In genomic region chr4:95007759-95008158, GRCm38 (mm10) we compare ENCODE assay signal across 9 mouse cellular contexts. TPM values are rescaled to one million over a fixed set of nuclear protein-coding genes. Genes with fewer than 3 reads are reported as not detected.
DNase-seq lines count a peak whose midpoint lies in the region; ATAC-seq lines count a peak whose summit lies in the region.
"Had no signal": no experiment of that assay in that cellular context is flagged by ENCODE, and none has a peak within 500 bp of the region (broad histone marks: within the 10 kb centered on the region; RNA-seq: fewer than 3 reads in every experiment).

No protein-coding gene starts in this region.

- ATAC-seq in forebrain, embryonic 12.5 days (ENCODE audit: low FRiP score), result peak; percentile 12; the same call in 1 of the 2 replicates
- peak; percentile 52; the same call in 1 of the 2 replicates for ATAC-seq in neural tube, embryonic 12.5 days (ENCODE audit: low FRiP score, low read depth)
- ATAC-seq in hindbrain, embryonic 16.5 days, result peak; percentile 45
- ATAC-seq in kidney, embryonic 14.5 days (ENCODE audit: low FRiP score, low TSS enrichment), result no peak
- no peak for ATAC-seq in megakaryocyte progenitor cell, adult 5-6 weeks (replicated peaks; ENCODE audit: poor library complexity)

- no peaks in the 10 kb centered on the region for H3K9me3 ChIP-seq in forebrain, embryonic 12.5 days
- H3K9me3 ChIP-seq in forebrain, embryonic 10.5 days, result no peaks in the 10 kb centered on the region
- H3K9me3 ChIP-seq in neural tube, embryonic 12.5 days, result no peaks in the 10 kb centered on the region
- no peaks in the 10 kb centered on the region for H3K9me3 ChIP-seq in hindbrain, embryonic 16.5 days (ENCODE audit: control insufficient read depth, low read length)
- H3K9me3 ChIP-seq in kidney, embryonic 14.5 days (ENCODE audit: control insufficient read depth, low read length), result no peaks in the 10 kb centered on the region

- H3K27me3 ChIP-seq in forebrain, embryonic 12.5 days, result no peaks in the 10 kb centered on the region
- no peaks in the 10 kb centered on the region for H3K27me3 ChIP-seq in forebrain, embryonic 10.5 days (ENCODE audit: poor library complexity, severe bottlenecking)
- H3K27me3 ChIP-seq in neural tube, embryonic 12.5 days (replicated peaks), result no peaks in the 10 kb centered on the region
- H3K27me3 ChIP-seq in hindbrain, embryonic 16.5 days (replicated peaks; ENCODE audit: control insufficient read depth, insufficient read depth, low read length), result no peaks in the 10 kb centered on the region
- no peaks in the 10 kb centered on the region for H3K27me3 ChIP-seq in kidney, embryonic 14.5 days (ENCODE audit: control insufficient read depth, insufficient read depth, low read length)

- H3K9ac ChIP-seq in forebrain, embryonic 12.5 days, result no peak overlapping the region
- H3K9ac ChIP-seq in neural tube, embryonic 12.5 days, result no peak overlapping the region
- H3K9ac ChIP-seq in hindbrain, embryonic 16.5 days (ENCODE audit: low read depth, low read length), result no peak overlapping the region
- H3K9ac ChIP-seq in kidney, embryonic 14.5 days (ENCODE audit: low read depth, low read length), result no peak overlapping the region

- no peaks in the 10 kb centered on the region for H3K36me3 ChIP-seq in forebrain, embryonic 12.5 days (replicated peaks)
- no peaks in the 10 kb centered on the region for H3K36me3 ChIP-seq in forebrain, embryonic 10.5 days (replicated peaks)
- H3K36me3 ChIP-seq in neural tube, embryonic 12.5 days, result no peaks in the 10 kb centered on the region
- H3K36me3 ChIP-seq in hindbrain, embryonic 16.5 days (ENCODE audit: control insufficient read depth, insufficient read depth, low read length), result no peaks in the 10 kb centered on the region
- no peaks in the 10 kb centered on the region for H3K36me3 ChIP-seq in kidney, embryonic 14.5 days (ENCODE audit: control insufficient read depth, insufficient read depth, low read length)

- DNase-seq in forebrain, embryonic 10.5 days (ENCODE audit: extremely low spot score, low spot score), result no peak
- no peak for DNase-seq in neural tube, embryonic 10.5 days (ENCODE audit: extremely low spot score, low spot score)
- no peak for DNase-seq in frontal cortex, postnatal 36 days (ENCODE audit: low spot score in 2 of 2)

- H3K4me2 ChIP-seq in forebrain, embryonic 12.5 days, result no peak overlapping the region
- H3K4me2 ChIP-seq in neural tube, embryonic 12.5 days (replicated peaks), result no peak overlapping the region
- no peak overlapping the region for H3K4me2 ChIP-seq in hindbrain, embryonic 16.5 days (ENCODE audit: low read length)
- H3K4me2 ChIP-seq in kidney, embryonic 14.5 days (replicated peaks; ENCODE audit: low read depth, low read length), result no peak overlapping the region

- 53% methylated on average over 8 of the region's 8 CpGs for WGBS in forebrain, embryonic 12.5 days
- 68% methylated on average over 8 of the region's 8 CpGs for WGBS in forebrain, embryonic 10.5 days
- 55% methylated on average over 8 of the region's 8 CpGs for WGBS in neural tube, embryonic 12.5 days
- WGBS in hindbrain, embryonic 16.5 days, result 61% methylated on average over 8 of the region's 8 CpGs
- WGBS in kidney, embryonic 14.5 days, result 39% methylated on average over 8 of the region's 8 CpGs

- H3K4me1 ChIP-seq in forebrain, embryonic 12.5 days, result no peaks in the 10 kb centered on the region
- no peaks in the 10 kb centered on the region for H3K4me1 ChIP-seq in forebrain, embryonic 10.5 days
- no peaks in the 10 kb centered on the region for H3K4me1 ChIP-seq in neural tube, embryonic 12.5 days
- peaks cover 2% of the 10 kb centered on the region; the same call in 1 of the 2 replicates for H3K4me1 ChIP-seq in hindbrain, embryonic 16.5 days (ENCODE audit: control insufficient read depth, insufficient read depth, low read depth, low read length)
- H3K4me1 ChIP-seq in kidney, embryonic 14.5 days (ENCODE audit: control insufficient read depth, insufficient read depth, low read length), result no peaks in the 10 kb centered on the region

- H3K4me3 ChIP-seq in forebrain, embryonic 12.5 days (replicated peaks), result no peak overlapping the region
- H3K4me3 ChIP-seq in forebrain, embryonic 10.5 days, result no peak overlapping the region
- H3K4me3 ChIP-seq in neural tube, embryonic 12.5 days, result no peak overlapping the region
- no peak overlapping the region for H3K4me3 ChIP-seq in hindbrain, embryonic 16.5 days (ENCODE audit: low read length)
- no peak overlapping the region for H3K4me3 ChIP-seq in kidney, embryonic 14.5 days (ENCODE audit: low read length)
- H3K4me3 ChIP-seq: erythroblast, embryonic 14.5 days had no signal

- no peak overlapping the region for H3K27ac ChIP-seq in forebrain, embryonic 12.5 days
- no peak overlapping the region for H3K27ac ChIP-seq in forebrain, embryonic 10.5 days
- H3K27ac ChIP-seq in neural tube, embryonic 12.5 days, result no peak overlapping the region
- H3K27ac ChIP-seq in hindbrain, embryonic 16.5 days (ENCODE audit: low read depth, low read length), result no peak overlapping the region
- H3K27ac ChIP-seq in kidney, embryonic 14.5 days (ENCODE audit: low read depth, low read length), result no peak overlapping the region

RNA-seq across cellular contexts. Expression of gene Mysm1, which starts 28.9 kb away (rescaled TPM):
- 33.6 and 34.8 TPM in 2 replicates for polyA plus RNA-seq in forebrain, embryonic 12.5 days (2016; fragmentation: Nextera tagmentation; extraction: Ambion mirVana)
- polyA plus RNA-seq in forebrain, embryonic 10.5 days (2016; fragmentation: Nextera tagmentation; extraction: Ambion mirVana), result 24.6 and 27.6 TPM in 2 replicates
- polyA plus RNA-seq in neural tube, embryonic 12.5 days (2016; fragmentation: Nextera tagmentation; extraction: Ambion mirVana), result 30.1 and 33.0 TPM in 2 replicates
- 22.4 and 22.5 TPM in 2 replicates for polyA plus RNA-seq in hindbrain, embryonic 16.5 days (2015; fragmentation: Nextera tagmentation; extraction: Ambion mirVana)
- 24.8 and 41.1 TPM in 2 replicates for polyA plus RNA-seq in kidney, embryonic 14.5 days (2014; fragmentation: Nextera tagmentation; extraction: Ambion mirVana)
- total RNA-seq in megakaryocyte progenitor cell, adult 5-6 weeks (2015), result 28.9 and 32.6 TPM in 2 replicates
- 31.4 and 41.7 TPM in 2 replicates for total RNA-seq in megakaryocyte progenitor cell, adult 5-6 weeks (2017)

RNA-seq across cellular contexts. Expression of gene Jun, which starts 44.3 kb away (rescaled TPM):
- polyA plus RNA-seq in forebrain, embryonic 12.5 days (2016; fragmentation: Nextera tagmentation; extraction: Ambion mirVana), result 101 and 107 TPM in 2 replicates
- 74.2 and 82.9 TPM in 2 replicates for polyA plus RNA-seq in forebrain, embryonic 10.5 days (2016; fragmentation: Nextera tagmentation; extraction: Ambion mirVana)
- polyA plus RNA-seq in neural tube, embryonic 12.5 days (2016; fragmentation: Nextera tagmentation; extraction: Ambion mirVana), result 104 and 109 TPM in 2 replicates
- polyA plus RNA-seq in hindbrain, embryonic 16.5 days (2015; fragmentation: Nextera tagmentation; extraction: Ambion mirVana), result 62.9 and 63.7 TPM in 2 replicates
- 24.0 and 30.2 TPM in 2 replicates for polyA plus RNA-seq in kidney, embryonic 14.5 days (2014; fragmentation: Nextera tagmentation; extraction: Ambion mirVana)
- 64.6 and 106 TPM in 2 replicates for total RNA-seq in megakaryocyte progenitor cell, adult 5-6 weeks (2015)
- total RNA-seq in megakaryocyte progenitor cell, adult 5-6 weeks (2017), result 121 and 159 TPM in 2 replicates

Comparison
In these comparisons a context has a peak if more than half of its experiments do, and no peak if none do; other contexts are left out.
1. ATAC-seq: peak in forebrain, embryonic 12.5 days (single experiment), neural tube, embryonic 12.5 days (single experiment) and hindbrain, embryonic 16.5 days (single experiment); none in kidney, embryonic 14.5 days (single experiment) and megakaryocyte progenitor cell, adult 5-6 weeks (single experiment).